Mouse (Mus musculus): ENCODE measurements at regions not wholly inside any gene's neighbourhood (a gene's known extent, or its start where the extent isn't known, plus 50 kb on each side); places are given as distances from the start of the nearest gene placed in this dataset.
A peak's percentile ranks its signal among the peaks of the same experiment; 100 is the strongest.

GRCm38 (mm10) chr7:117268096-117268495 is 112.7 kb upstream of the Xylt1 start:
- no peak for DNase-seq

DNA sequence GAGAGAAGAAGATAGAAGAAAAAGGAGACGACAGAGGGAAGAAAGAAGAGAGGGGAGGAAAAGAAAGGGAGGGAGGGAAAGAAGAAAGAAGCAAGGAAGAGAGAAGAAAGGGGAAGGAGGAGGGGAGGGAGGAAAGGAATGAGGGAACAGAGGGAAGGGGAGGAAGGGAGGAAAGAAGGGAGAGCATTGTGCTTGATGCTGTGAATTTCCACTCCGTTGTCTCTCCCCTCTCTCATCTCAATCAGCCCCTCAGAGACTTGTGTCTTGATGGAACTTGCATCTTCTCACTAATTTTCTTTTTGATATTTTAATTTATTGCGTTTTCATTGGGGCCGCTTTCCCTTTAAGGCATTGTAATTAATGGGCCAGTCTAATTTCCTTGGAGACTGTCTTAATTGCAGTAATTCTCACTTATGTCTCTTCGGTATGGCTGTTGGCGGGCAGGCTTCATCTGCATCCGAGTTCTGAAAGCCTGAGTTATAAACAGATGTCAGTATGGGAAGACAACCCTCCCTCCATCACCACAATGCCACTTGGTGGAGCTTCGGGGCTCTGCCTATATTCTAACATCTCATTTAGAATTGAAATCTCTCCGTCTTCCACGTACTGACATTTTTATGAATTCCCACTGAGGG is 111.4 kb upstream of the Xylt1 start:
- no peak for DNase-seq

- no peak for DNase-seq
These were observed 102.3 kb upstream of the Xylt1 start for GRCm38 (mm10) chr7:117278388-117278961.

DNA sequence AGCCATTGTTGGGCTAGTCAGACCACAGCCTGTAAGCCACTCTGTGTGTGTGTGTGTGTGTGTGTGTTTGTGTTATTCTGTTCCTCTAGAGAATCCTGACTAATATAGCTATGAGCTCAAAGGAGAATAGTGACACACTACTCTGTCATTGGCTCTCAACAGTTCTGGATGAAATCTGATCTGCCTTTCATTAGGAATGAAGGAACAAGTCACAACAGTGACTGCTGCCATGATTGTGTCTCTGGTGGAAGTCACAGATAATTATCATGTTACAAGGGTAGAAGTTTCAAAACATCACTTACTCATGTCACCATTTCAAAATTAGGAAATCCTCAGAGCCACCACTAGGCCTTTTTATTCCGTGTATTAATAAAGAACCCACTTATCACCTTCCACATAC is 98.6 kb upstream of the Xylt1 start:
- no peak for DNase-seq

DNA sequence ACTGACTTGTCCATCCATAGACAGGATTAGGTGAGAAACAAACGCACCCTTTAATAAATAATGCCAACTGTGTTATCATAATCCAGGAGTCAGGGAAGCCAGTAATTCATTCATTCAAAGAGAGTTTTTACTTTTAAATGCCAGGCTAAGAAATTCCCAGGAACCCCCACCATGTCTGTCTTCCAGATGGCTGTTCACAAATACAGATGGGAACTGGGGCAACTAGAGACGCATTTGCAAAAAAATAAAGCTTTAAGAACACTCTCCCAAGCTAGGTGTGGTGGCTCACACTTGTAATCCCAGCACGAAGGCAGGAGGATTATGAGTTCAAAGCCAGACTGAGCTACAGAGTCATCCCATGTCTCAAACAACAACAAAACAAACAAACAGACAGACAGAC is 95.6 kb upstream of the Xylt1 start:
- DNase-seq: no peak

- no peak for DNase-seq
These were observed 94.8 kb upstream of the Xylt1 start for GRCm38 (mm10) chr7:117285985-117286384.

- DNase-seq: no peak
These were observed 77.1 kb upstream of the Xylt1 start for GRCm38 (mm10) chr7:117303705-117304104.

GRCm38 (mm10) chr7:117310586-117311200 is 70.1 kb upstream of the Xylt1 start:
- DNase-seq: peak; percentile 21

DNA sequence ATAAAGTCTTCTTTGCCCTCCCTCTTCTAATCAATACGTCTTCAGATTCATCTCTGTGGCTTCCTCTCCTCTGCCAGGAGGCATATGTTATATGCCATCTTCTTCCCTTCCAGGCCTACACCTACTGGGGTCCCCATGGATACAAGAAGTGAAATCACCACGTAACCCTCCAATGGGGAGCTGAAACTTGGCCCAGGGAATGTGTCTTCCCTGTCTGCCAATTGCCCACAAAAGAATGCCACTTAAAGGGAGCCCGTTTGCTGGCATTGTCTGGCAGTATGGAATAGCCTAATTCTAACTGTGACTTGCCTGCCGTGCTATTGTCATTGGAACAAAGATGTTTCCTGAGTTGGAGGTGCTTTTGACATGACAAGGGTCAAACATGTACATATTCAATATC is 69.5 kb upstream of the Xylt1 start:
- DNase-seq: no peak

DNA sequence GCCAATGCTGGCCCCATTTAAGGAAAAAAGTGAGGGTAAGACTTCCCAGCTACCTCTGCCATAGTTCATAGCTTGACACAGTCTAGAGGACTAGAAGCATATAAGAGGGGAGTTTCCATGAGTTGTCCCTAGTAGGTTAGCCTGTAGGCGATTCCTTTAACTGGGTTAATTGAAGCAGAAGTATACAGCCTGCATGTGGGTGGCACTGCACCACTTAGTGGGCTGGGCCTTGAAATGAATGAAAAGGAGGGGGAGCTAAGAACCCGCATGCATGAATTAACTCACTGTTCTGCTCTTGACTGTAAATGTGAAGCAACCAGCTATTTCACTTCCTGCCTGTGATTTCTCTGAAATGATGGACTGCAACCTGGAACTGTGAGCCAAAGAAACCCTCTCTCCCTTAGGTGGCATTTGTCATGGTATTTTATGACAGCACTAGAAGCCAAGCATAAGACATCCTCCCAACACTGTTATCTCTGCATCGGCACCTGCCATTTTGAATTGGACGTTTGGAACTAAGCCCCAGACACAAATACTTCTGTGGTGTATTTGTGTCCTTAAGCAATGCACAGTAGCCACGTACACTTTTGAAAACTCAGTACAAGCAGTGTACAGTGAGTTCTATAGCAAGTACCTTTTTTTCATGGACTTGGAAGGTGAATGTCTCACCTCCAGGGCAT is 64.5 kb upstream of the Xylt1 start:
- no peak for DNase-seq

- no peak for DNase-seq
These were observed 63.4 kb upstream of the Xylt1 start for GRCm38 (mm10) chr7:117317362-117317761.

- DNase-seq: no peak
These were observed 60.2 kb upstream of the Xylt1 start for GRCm38 (mm10) chr7:117320552-117320951.
